Mouse (Mus musculus): ENCODE results near the gene Arpc1b.

DNA sequence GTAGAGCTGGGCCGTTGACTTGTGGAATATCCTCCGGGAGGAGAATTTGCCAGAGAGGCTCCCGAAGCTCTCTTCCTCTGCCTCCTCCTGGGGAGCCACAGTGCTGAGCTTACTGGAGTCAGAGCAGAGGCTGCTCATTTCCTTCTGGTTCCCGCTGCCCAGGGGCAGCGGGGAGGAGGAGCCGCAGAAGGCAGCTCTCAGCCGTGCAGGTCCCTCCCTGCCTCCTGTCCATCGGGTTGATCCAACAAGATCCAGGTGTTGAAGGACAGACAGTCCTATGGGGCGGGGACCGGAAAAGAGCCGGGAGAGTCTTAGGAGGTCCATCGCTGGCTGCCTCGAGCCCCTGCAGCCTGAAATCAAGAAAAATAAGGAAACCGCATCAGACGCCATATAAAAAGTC is 51.2 kb downstream of the Arpc1b start:
- TF ChIP-seq CTCF (IDR thresholded peaks at IDR 0.05; ENCODE audit: insufficient read depth, low read depth, low read length) = no peak
- TF ChIP-seq POLR2A (IDR thresholded peaks at IDR 0.05; ENCODE audit: insufficient read depth, low read depth, low read length) = no peak
